Mouse (Mus musculus) myocyte (in vitro differentiated cells): ENCODE measurements around the gene Slc7a14. TPM values are rescaled to one million over a fixed set of nuclear protein-coding genes. Genes with fewer than 3 reads are reported as not detected.

Source experiments
- H3K27me3 ChIP-seq: one replicate; pipeline ENCODE4 v1.6.1; 2011; ENCODE audit not compliant: control insufficient read depth, insufficient read depth, insufficient read length
- H3K36me3 ChIP-seq: one replicate; pipeline ENCODE4 v1.6.1; 2011; ENCODE audit not compliant: control insufficient read depth, insufficient read depth
- H3K4me2 ChIP-seq: one replicate; pipeline ENCODE4 v1.6.1; 2011; ENCODE audit warnings: low read depth, control low read depth
- H3K4me3 ChIP-seq: one replicate; pipeline ENCODE4 v1.5.1; 2011; ENCODE audit warnings: mild to moderate bottlenecking, control low read depth, moderate library complexity
- H3K79me2 ChIP-seq: one replicate; pipeline ENCODE4 v1.6.1; 2011; ENCODE audit not compliant: control insufficient read depth, insufficient read depth
- H3ac ChIP-seq: one replicate; pipeline ENCODE4 v1.6.1; 2011; ENCODE audit not compliant: control insufficient read depth, insufficient read length
- CEBPB ChIP-seq: IDR thresholded peaks from 2 replicates; pipeline ENCODE4 v1.6.1; 2011; ENCODE audit warnings: mild to moderate bottlenecking, moderate library complexity; ENCODE audit not compliant: poor library complexity, insufficient read depth, severe bottlenecking
- E2F4 ChIP-seq: IDR thresholded peaks from one replicate; pipeline ENCODE4 v1.6.1; 2011; ENCODE audit warnings: mild to moderate bottlenecking, control low read depth, moderate library complexity; ENCODE audit not compliant: insufficient read depth
- MAX ChIP-seq: IDR thresholded peaks from one replicate; pipeline ENCODE4 v1.6.1; 2011; ENCODE audit warnings: low read depth, mild to moderate bottlenecking, control low read depth
- MYOD1 ChIP-seq, 3 experiments: IDR thresholded peaks; one replicate each; pipeline ENCODE4 v1.6.1; 2011; ENCODE audit warnings: control low read depth in 2 of 3, low read depth in 2 of 3, mild to moderate bottlenecking in 2 of 3, moderate library complexity in 1 of 3; ENCODE audit not compliant: insufficient read length in 2 of 3, control insufficient read depth in 1 of 3
- MYOG ChIP-seq, 3 experiments: IDR thresholded peaks; one replicate each; pipeline ENCODE4 v1.6.1; 2011; ENCODE audit warnings: control low read depth in 2 of 3, low read depth in 2 of 3, mild to moderate bottlenecking in 2 of 3; ENCODE audit not compliant: insufficient read length in 2 of 3, control insufficient read depth in 1 of 3, insufficient read depth in 1 of 3
- POLR2A ChIP-seq: IDR thresholded peaks from one replicate; pipeline ENCODE4 v1.6.1; 2011; ENCODE audit warnings: low read depth, mild to moderate bottlenecking, control low read depth, moderate library complexity; ENCODE audit not compliant: insufficient read length
- POLR2AphosphoS2 ChIP-seq: IDR thresholded peaks from one replicate; pipeline ENCODE4 v1.6.1; 2011; ENCODE audit warnings: low read depth, control low read depth; ENCODE audit not compliant: insufficient read length
- REST ChIP-seq: IDR thresholded peaks from one replicate; pipeline ENCODE4 v1.6.1; 2011; ENCODE audit warnings: mild to moderate bottlenecking, control low read depth, moderate library complexity; ENCODE audit not compliant: insufficient read depth, insufficient read length
- SRF ChIP-seq: IDR thresholded peaks from one replicate; pipeline ENCODE4 v1.6.1; 2011; ENCODE audit warnings: low read depth; ENCODE audit not compliant: control insufficient read depth, insufficient read length
- TCF12 ChIP-seq: IDR thresholded peaks from one replicate; pipeline ENCODE4 v1.6.1; 2011; ENCODE audit warnings: mild to moderate bottlenecking, control low read depth; ENCODE audit not compliant: poor library complexity, insufficient read depth, severe bottlenecking
- TCF3 ChIP-seq: IDR thresholded peaks from one replicate; pipeline ENCODE4 v1.6.1; 2011; ENCODE audit warnings: low read depth, control low read depth; ENCODE audit not compliant: insufficient read length
- USF1 ChIP-seq: IDR thresholded peaks from one replicate; pipeline ENCODE4 v1.6.1; 2011; ENCODE audit warnings: low read depth, mild to moderate bottlenecking, control low read depth, moderate library complexity
- polyA plus RNA-seq: library from polyadenylated mRNA; unstranded; fragments of >200 nt; fragmentation: generic; extraction: Trizol; gene quantifications from one replicate; pipeline ENCODE4 v1.2.1, GENCODE M21; 2012; ENCODE audit warnings: missing spikeins

The Slc7a14 gene
- polyA plus RNA-seq, 1 experiment = not detected

DNA sequence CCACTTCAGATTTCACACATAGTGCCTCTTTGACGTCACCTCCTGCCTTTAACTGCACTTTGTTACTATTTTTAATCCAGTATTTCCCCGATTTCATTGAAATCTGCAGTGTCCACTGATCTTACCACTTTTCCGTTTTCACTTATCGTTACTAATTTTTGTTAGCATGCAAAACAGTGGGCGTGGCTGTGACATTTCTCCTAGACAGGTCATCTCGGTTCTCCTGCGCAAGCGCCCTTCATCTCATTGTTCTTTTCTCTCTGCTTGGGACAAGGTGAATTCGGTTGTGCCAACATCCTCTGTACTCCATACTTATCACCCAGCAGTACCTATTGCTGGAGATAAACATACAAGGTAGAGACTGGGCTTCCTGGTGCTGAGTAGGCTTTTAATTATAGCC lies 56.3 kb downstream of the Slc7a14 start:
- Histone ChIP-seq H3K27me3 (peaks cover 7% of the 10 kb centered on the region), H3ac (no peak overlapping the region), H3K36me3 (no peaks in the 10 kb centered on the region), H3K79me2 (no peaks in the 10 kb centered on the region), H3K4me2 (no peak overlapping the region), H3K4me3 (no peak overlapping the region)
- TF ChIP-seq CEBPB = no peak
- TF ChIP-seq REST = no peak
- TF ChIP-seq POLR2A = no peak
- TF ChIP-seq E2F4 = no peak
- no peak for TF ChIP-seq MAX

DNA sequence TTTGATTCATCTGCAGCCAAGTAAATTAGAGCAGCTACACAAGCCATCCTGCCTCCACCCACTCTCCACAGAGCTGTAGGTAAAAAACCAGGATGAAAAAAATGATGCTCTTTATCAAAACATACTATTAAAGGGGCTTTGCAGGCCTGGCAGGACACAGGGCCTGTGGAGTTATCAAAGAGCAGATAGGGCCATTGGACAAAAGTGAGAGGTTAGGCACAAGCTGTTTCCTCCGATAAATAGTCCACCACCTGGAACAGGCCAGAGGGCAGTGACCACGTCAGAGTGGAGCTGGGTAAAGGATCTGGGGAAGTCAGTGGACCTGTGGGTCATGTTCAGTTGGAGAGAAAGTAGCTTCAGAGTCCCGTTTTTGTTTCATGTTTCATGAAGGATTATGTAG lies 57.6 kb downstream of the Slc7a14 start:
- Histone ChIP-seq H3K79me2 (no peaks in the 10 kb centered on the region), H3ac (no peak overlapping the region), H3K4me2 (no peak overlapping the region), H3K36me3 (no peaks in the 10 kb centered on the region), H3K27me3 (peaks cover 7% of the 10 kb centered on the region), H3K4me3 (no peak overlapping the region)
- no peak for TF ChIP-seq MAX
- no peak for TF ChIP-seq CEBPB
- TF ChIP-seq SRF = no peak
- no peak for TF ChIP-seq REST

DNA sequence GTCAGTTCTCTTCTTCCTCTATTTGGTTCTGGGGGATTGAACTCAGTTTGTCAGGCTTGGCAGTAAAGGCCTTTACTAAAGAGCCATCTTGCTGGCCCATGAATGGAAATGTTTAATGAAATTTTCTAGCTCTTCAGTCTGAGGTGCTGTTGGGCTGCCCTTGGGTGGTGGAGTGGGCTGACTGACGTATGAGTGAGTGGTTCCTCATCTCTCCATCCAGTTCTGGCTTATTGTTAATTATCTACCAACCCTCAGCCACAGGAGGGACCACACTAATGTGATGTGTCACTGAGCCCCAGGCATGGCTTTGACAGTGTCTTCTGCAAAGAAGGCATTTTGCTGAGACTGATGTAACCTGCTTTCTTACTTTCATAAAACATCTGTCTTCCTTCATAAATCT lies 66.7 kb downstream of the Slc7a14 start:
- H3K79me2 ChIP-seq = no peaks in the 10 kb centered on the region
- TF ChIP-seq MYOD1 (IDR thresholded peaks at IDR 0.05; ENCODE audit: control insufficient read depth in 1 of 3, insufficient read length in 2 of 3, low read depth in 2 of 3) (no peak), USF1 (no peak)
- no peak overlapping the region for H3K4me2 ChIP-seq
- no peak overlapping the region for H3ac ChIP-seq
- H3K27me3 ChIP-seq = peaks cover 6% of the 10 kb centered on the region
- H3K36me3 ChIP-seq = no peaks in the 10 kb centered on the region
- H3K4me3 ChIP-seq = no peak overlapping the region

DNA sequence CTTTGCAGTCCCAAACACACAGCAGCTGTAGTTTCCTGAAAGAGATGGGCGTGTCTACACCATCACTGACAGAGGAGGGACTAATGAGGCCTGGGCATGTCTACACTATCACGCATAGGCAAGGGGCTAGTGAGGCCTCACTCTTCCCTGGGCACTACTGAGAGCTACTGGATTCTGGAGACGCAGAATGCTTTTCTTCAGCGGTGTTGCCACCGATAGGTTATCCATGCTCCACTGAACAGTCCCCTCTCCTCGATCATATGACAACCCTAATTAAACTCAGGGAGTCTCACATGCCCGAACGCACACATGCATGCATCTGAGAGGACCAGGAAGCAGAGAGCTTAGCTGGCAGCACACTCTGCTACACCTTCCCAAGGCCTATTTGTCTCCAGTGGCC lies 69.3 kb downstream of the Slc7a14 start:
- Histone ChIP-seq H3ac (no peak overlapping the region), H3K27me3 (peaks cover 14% of the 10 kb centered on the region), H3K79me2 (no peaks in the 10 kb centered on the region), H3K4me3 (no peak overlapping the region), H3K4me2 (no peak overlapping the region), H3K36me3 (no peaks in the 10 kb centered on the region)
- TF ChIP-seq TCF3 (no peak), USF1 (no peak), POLR2A (no peak), MYOG (IDR thresholded peaks at IDR 0.05; ENCODE audit: control insufficient read depth in 1 of 3, insufficient read depth in 1 of 3, insufficient read length in 2 of 3, low read depth in 2 of 3) (no peak), MYOD1 (IDR thresholded peaks at IDR 0.05; ENCODE audit: control insufficient read depth in 1 of 3, insufficient read length in 2 of 3, low read depth in 2 of 3) (no peak), CEBPB (no peak), POLR2AphosphoS2 (no peak), MAX (no peak), SRF (no peak), REST (no peak), E2F4 (no peak), TCF12 (no peak)

DNA sequence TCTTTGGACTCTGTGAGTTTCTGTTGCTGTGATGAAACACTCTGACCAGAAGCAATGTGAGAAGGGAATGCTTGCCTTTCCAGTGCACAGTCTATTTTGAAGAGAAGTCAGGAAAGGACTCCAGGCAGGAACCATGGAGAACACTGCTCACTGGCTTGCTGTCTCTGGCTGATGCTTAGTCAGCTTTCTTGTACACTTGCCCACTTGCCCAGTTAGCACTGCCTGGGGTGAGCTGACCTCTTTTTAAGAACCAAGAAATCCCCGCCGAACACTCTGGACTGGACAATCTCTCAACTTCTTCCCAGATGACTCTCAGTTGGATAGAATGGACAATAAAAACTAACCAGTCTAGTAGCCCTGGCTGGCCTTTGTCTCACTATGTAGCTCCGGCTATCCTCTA lies 70.5 kb downstream of the Slc7a14 start:
- H3K36me3 ChIP-seq = no peaks in the 10 kb centered on the region
- TF ChIP-seq TCF3 (no peak), POLR2AphosphoS2 (no peak), POLR2A (no peak), MYOG (IDR thresholded peaks at IDR 0.05; ENCODE audit: control insufficient read depth in 1 of 3, insufficient read depth in 1 of 3, insufficient read length in 2 of 3, low read depth in 2 of 3) (no peak), MAX (no peak), USF1 (no peak), SRF (no peak), E2F4 (no peak), REST (no peak), MYOD1 (IDR thresholded peaks at IDR 0.05; ENCODE audit: control insufficient read depth in 1 of 3, insufficient read length in 2 of 3, low read depth in 2 of 3) (no peak), TCF12 (no peak)

DNA sequence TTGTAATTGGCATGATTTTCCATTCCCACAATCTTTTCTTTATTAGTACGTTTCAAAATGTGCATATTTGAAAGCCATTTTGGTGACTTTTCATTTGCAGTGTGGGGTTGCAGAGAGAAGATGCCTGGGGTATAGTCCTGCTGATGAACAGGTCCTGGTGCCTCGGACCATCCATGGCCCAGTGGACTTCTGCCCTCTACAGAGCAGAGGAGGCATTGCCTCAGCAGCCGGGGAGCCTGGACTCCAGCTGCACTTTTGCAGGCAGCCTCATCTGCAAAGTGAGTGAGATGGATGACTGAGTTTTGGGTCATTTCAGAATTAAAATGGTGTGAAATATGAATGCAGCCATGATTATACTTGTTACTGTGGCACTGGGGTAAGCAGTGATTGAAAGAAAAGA lies 72.2 kb downstream of the Slc7a14 start:
- no peak overlapping the region for H3K4me3 ChIP-seq
- H3K27me3 ChIP-seq = peaks cover 23% of the 10 kb centered on the region
- no peak overlapping the region for H3ac ChIP-seq
- H3K4me2 ChIP-seq = no peak overlapping the region
- H3K79me2 ChIP-seq = no peaks in the 10 kb centered on the region
- no peak for TF ChIP-seq MYOD1 (IDR thresholded peaks at IDR 0.05; ENCODE audit: control insufficient read depth in 1 of 3, insufficient read length in 2 of 3, low read depth in 2 of 3)
- no peak for TF ChIP-seq MAX
- TF ChIP-seq POLR2AphosphoS2 = no peak
- TF ChIP-seq E2F4 = no peak
- no peak for TF ChIP-seq TCF12
- no peak for TF ChIP-seq POLR2A
- no peak for TF ChIP-seq REST
- no peak for TF ChIP-seq TCF3
- TF ChIP-seq SRF = no peak
- no peak for TF ChIP-seq USF1
- no peak for TF ChIP-seq MYOG (IDR thresholded peaks at IDR 0.05; ENCODE audit: control insufficient read depth in 1 of 3, insufficient read depth in 1 of 3, insufficient read length in 2 of 3, low read depth in 2 of 3)
- TF ChIP-seq CEBPB = no peak
- H3K36me3 ChIP-seq = no peaks in the 10 kb centered on the region

More for the DNA sequence above, 70.5 kb downstream of the Slc7a14 start:
- Histone ChIP-seq H3ac (no peak overlapping the region), H3K27me3 (peaks cover 23% of the 10 kb centered on the region), H3K4me2 (no peak overlapping the region), H3K4me3 (no peak overlapping the region), H3K79me2 (no peaks in the 10 kb centered on the region)
